Mouse (Mus musculus) hindbrain, embryonic 16.5 days (tissue): Measurements from ENCODE around the gene Klc4. TPM values are rescaled to one million over a fixed set of nuclear protein-coding genes. Genes with fewer than 3 reads are reported as not detected.

Experiments
- ATAC-seq: fragments of 200-750 bp; cut with Nextera tagmentation; 2 replicates; pipeline ENCODE4 v1.8.0; 2017; ENCODE audit warnings: moderate TSS enrichment, moderate library complexity
- H3K27ac ChIP-seq: fragments of 300-500 bp; sonication (generic); 2 replicates; pipeline ENCODE4 v1.5.1; 2014; ENCODE audit warnings: low read depth, mild to moderate bottlenecking, control low read depth, low read length, moderate library complexity
- H3K27me3 ChIP-seq: fragments of 300-500 bp; sonication (generic); replicated peaks from 2 replicates; pipeline ENCODE4 v1.6.1; 2014; ENCODE audit warnings: low read length; ENCODE audit not compliant: control insufficient read depth, insufficient read depth
- H3K36me3 ChIP-seq: fragments of 300-500 bp; sonication (generic); 2 replicates; pipeline ENCODE4 v1.6.1; 2014; ENCODE audit warnings: mild to moderate bottlenecking, low read length, moderate library complexity, mixed read lengths; ENCODE audit not compliant: control insufficient read depth, insufficient read depth
- H3K4me1 ChIP-seq: fragments of 300-500 bp; sonication (generic); 2 replicates; pipeline ENCODE4 v1.6.1; 2014; ENCODE audit warnings: low read depth, low read length; ENCODE audit not compliant: control insufficient read depth, insufficient read depth
- H3K4me2 ChIP-seq: fragments of 300-500 bp; sonication (generic); 2 replicates; pipeline ENCODE4 v1.6.1; 2014; ENCODE audit warnings: mild to moderate bottlenecking, low read length, control low read depth, moderate library complexity
- H3K4me3 ChIP-seq: fragments of 300-500 bp; sonication (generic); 2 replicates; pipeline ENCODE4 v1.5.1; 2014; ENCODE audit warnings: mild to moderate bottlenecking, low read length, control low read depth, moderate library complexity
- H3K9ac ChIP-seq: fragments of 300-500 bp; sonication (generic); 2 replicates; pipeline ENCODE4 v1.6.1; 2014; ENCODE audit warnings: low read depth, mild to moderate bottlenecking, control low read depth, low read length, moderate library complexity
- H3K9me3 ChIP-seq: fragments of 300-500 bp; sonication (generic); 2 replicates; pipeline ENCODE4 v1.6.1; 2014; ENCODE audit warnings: mild to moderate bottlenecking, low read length, moderate library complexity; ENCODE audit not compliant: control insufficient read depth
- WGBS: fragments of 180-500 bp; shearing (Covaris S2); extraction: QIAGEN DNeasy Blood & Tissue Kit; methylation state at CpG from one replicate; pipeline ENCODE4 v1.1.7; 2014; 5-methylcytosine and 5-hydroxymethylcytosine counted together
- polyA plus RNA-seq: library from polyadenylated mRNA; unstranded; fragments of >200 nt; fragmentation: Nextera tagmentation; extraction: Ambion mirVana; gene quantifications from 2 replicates; pipeline ENCODE4 v1.2.1, GENCODE M21; 2015

Klc4 gene
- polyA plus RNA-seq, 1 experiment from 2014 or later: 32.3 TPM

- WGBS: 97% methylated on average over 4 of the region's 4 CpGs
- H3K9me3 ChIP-seq: no peaks in the 10 kb centered on the region
- no peak overlapping the region for H3K9ac ChIP-seq
- no peak overlapping the region for H3K27ac ChIP-seq
- no peaks in the 10 kb centered on the region for H3K27me3 ChIP-seq
- no peak overlapping the region for H3K4me3 ChIP-seq
- ATAC-seq: no peak
- peaks cover 7% of the 10 kb centered on the region; the same call in 1 of the 2 replicates for H3K4me1 ChIP-seq
- no peaks in the 10 kb centered on the region for H3K36me3 ChIP-seq
- no peak overlapping the region for H3K4me2 ChIP-seq
These were observed 42.6 kb downstream of the Klc4 start for GRCm38 (mm10) chr17:46603229-46603628.

GRCm38 (mm10) chr17:46602212-46602611 is 43.6 kb downstream of the Klc4 start:
- no peaks in the 10 kb centered on the region for H3K9me3 ChIP-seq
- 0 out of 2 replicates have a peak, but pooled peaks cover 2% of the 10 kb centered on the region for H3K36me3 ChIP-seq
- no peaks in the 10 kb centered on the region for H3K27me3 ChIP-seq
- no peak overlapping the region for H3K4me2 ChIP-seq
- peaks cover 7% of the 10 kb centered on the region; the same call in 1 of the 2 replicates for H3K4me1 ChIP-seq
- H3K4me3 ChIP-seq: no peak overlapping the region
- no peak overlapping the region for H3K27ac ChIP-seq
- 81% methylated on average over 9 of the region's 9 CpGs for WGBS
- H3K9ac ChIP-seq: no peak overlapping the region
- no peak for ATAC-seq

DNA sequence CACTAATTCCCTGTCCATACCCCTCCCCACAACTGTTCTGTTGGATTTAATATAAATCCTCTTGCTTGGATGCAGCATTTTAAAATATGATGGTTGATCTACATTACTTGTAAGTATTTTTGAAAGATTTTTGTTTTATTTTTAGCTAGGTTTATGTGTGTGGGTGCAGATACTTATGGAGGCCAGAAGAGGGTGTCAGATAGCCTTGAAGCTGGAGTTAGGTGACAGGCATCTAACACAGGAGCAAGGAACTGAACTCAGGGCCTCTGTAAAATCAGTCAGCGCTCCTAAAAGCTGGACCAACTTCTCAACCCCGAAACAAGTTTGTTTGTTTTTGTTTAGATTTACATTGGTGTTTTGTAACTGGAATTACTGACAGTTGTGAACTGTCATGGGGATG is 45.3 kb downstream of the Klc4 start:
- H3K36me3 ChIP-seq: 0 out of 2 replicates have a peak, but pooled peaks cover 4% of the 10 kb centered on the region
- no peak overlapping the region for H3K27ac ChIP-seq
- 93% methylated on average over 2 of the region's 2 CpGs for WGBS
- H3K9me3 ChIP-seq: no peaks in the 10 kb centered on the region
- no peak overlapping the region for H3K4me2 ChIP-seq
- H3K4me3 ChIP-seq: no peak overlapping the region
- H3K27me3 ChIP-seq: no peaks in the 10 kb centered on the region
- peaks cover 7% of the 10 kb centered on the region; the same call in 1 of the 2 replicates for H3K4me1 ChIP-seq
- no peak overlapping the region for H3K9ac ChIP-seq
- ATAC-seq: no peak

DNA sequence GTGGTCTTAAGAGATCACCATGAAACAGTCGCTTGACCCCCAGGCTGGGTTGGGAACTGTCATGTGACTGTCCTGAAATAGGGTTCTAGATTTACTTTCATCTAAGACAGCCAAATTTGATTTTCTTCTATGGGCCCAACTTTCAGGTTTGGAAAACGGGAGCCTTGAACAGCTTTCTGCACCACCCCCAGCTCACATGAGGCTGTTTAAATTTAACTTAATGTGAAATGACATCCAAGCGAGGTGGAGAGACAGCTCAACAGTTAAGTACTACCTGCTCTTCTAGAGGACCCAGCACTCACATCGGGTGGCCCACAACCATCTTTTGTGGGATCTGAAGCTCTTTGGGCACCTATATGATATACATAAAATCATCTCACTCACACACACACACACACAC is 46.9 kb downstream of the Klc4 start:
- Histone ChIP-seq H3K27me3 (no peaks in the 10 kb centered on the region), H3K4me3 (no peak overlapping the region), H3K4me2 (no peak overlapping the region), H3K27ac (no peak overlapping the region), H3K4me1 (no peaks in the 10 kb centered on the region), H3K9ac (no peak overlapping the region), H3K9me3 (no peaks in the 10 kb centered on the region), H3K36me3 (0 out of 2 replicates have a peak, but pooled peaks cover 4% of the 10 kb centered on the region)
- 82% methylated on average over 4 of the region's 4 CpGs for WGBS
- no peak for ATAC-seq

DNA sequence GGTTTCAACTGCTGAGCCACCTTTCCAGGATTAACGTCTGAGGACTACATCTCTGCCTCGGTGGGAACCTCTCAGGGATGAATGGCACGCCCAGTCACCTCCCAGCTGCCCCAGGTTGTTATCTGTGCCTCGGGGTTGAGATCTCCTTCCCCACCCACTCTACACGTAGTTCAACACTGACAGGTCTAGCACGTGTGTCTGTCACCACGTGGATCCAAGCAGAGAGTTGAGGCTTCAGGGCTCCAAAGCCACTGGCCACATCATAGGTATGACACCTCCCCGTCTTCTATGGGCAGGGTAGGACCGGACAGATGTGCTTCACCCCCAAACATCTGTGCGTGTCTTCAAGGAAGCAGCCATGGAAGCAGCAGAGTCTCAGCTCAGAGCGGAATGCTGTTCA is 47.9 kb downstream of the Klc4 start:
- Histone ChIP-seq H3K27ac (no peak overlapping the region), H3K4me2 (no peak overlapping the region), H3K4me1 (peaks cover 3% of the 10 kb centered on the region), H3K27me3 (no peaks in the 10 kb centered on the region), H3K36me3 (0 out of 2 replicates have a peak, but pooled peaks cover 4% of the 10 kb centered on the region), H3K4me3 (no peak overlapping the region), H3K9ac (no peak overlapping the region), H3K9me3 (no peaks in the 10 kb centered on the region)
- no peak for ATAC-seq
- 95% methylated on average over 11 of the region's 11 CpGs for WGBS

DNA sequence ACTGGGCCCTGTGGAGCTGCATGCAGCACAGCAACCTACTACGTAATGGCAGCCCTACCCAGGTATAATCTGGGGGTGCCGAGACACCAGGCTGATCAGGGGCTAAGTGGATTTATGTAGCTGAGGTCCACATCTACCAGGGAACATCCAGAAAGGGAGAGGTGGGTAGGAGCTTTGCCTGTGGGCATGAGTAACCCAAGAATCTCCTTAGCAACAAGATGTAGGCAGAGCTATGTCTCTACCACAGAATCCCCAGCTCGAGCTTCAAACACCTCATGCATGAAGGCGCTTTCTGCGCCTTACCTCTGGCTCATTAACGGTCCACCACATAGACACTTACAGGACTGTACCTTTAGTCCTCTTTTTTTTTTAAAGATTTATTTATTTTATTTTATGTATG is 50.5 kb downstream of the Klc4 start:
- Histone ChIP-seq H3K36me3 (0 out of 2 replicates have a peak, but pooled peaks cover 4% of the 10 kb centered on the region), H3K9me3 (no peaks in the 10 kb centered on the region), H3K27me3 (no peaks in the 10 kb centered on the region), H3K4me1 (peaks cover 4% of the 10 kb centered on the region), H3K4me3 (no peak overlapping the region), H3K4me2 (no peak overlapping the region), H3K9ac (no peak overlapping the region), H3K27ac (no peak overlapping the region)
- WGBS: 78% methylated on average over 6 of the region's 6 CpGs
- no peak; the same call in 1 of the 2 replicates for ATAC-seq

GRCm38 (mm10) chr17:46594606-46595005 is 51.2 kb downstream of the Klc4 start:
- Histone ChIP-seq H3K36me3 (peaks cover 9% of the 10 kb centered on the region; the same call in 1 of the 2 replicates), H3K27ac (no peak overlapping the region)
- 49% methylated on average over 9 of the region's 9 CpGs for WGBS

GRCm38 (mm10) chr17:46593124-46593523 is 52.7 kb downstream of the Klc4 start:
- Histone ChIP-seq H3K4me2 (no peak overlapping the region), H3K27me3 (no peaks in the 10 kb centered on the region), H3K4me3 (no peak overlapping the region), H3K4me1 (peaks cover 4% of the 10 kb centered on the region), H3K9ac (no peak overlapping the region), H3K36me3 (peaks cover 13% of the 10 kb centered on the region; the same call in 1 of the 2 replicates), H3K9me3 (no peaks in the 10 kb centered on the region), H3K27ac (no peak overlapping the region)
- 79% methylated on average over 4 of the region's 4 CpGs for WGBS
- no peak for ATAC-seq

More at GRCm38 (mm10) chr17:46594606-46595005, 51.2 kb downstream of the Klc4 start:
- no peak for ATAC-seq
- Histone ChIP-seq H3K4me3 (no peak overlapping the region), H3K9me3 (no peaks in the 10 kb centered on the region), H3K4me1 (peaks cover 4% of the 10 kb centered on the region), H3K4me2 (no peak overlapping the region), H3K9ac (no peak overlapping the region), H3K27me3 (no peaks in the 10 kb centered on the region)

DNA sequence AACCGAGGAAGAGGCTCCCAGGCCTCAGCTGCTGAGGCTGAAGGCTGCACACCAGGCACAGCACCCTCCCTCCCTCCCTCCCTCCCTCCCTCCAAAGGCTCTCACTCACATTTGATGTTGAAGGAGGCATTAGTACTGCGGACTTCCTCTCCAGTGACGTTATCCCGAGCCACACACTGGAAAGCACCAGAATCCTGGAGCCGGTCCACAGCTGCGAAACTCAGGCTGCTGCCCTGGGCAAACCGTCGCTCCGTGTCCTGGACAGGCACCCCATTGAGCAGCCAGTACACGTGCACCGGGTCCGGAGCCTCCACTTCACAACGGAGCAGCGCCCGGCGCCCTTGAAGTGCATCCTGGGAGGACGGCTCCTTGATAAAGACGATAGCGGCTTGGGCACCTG is 54.4 kb downstream of the Klc4 start:
- no peak overlapping the region for H3K27ac ChIP-seq
- H3K36me3 ChIP-seq: peaks cover 14% of the 10 kb centered on the region
- 74% methylated on average over 19 of the region's 19 CpGs for WGBS
- H3K9ac ChIP-seq: no peak overlapping the region
- no peak overlapping the region for H3K4me2 ChIP-seq
- ATAC-seq: no peak
- no peaks in the 10 kb centered on the region for H3K27me3 ChIP-seq
- H3K4me3 ChIP-seq: no peak overlapping the region
- no peaks in the 10 kb centered on the region for H3K9me3 ChIP-seq
- peaks cover 4% of the 10 kb centered on the region for H3K4me1 ChIP-seq

GRCm38 (mm10) chr17:46590439-46590838 is 55.4 kb downstream of the Klc4 start:
- Histone ChIP-seq H3K27me3 (no peaks in the 10 kb centered on the region), H3K36me3 (peaks cover 18% of the 10 kb centered on the region), H3K4me2 (no peak overlapping the region), H3K4me3 (no peak overlapping the region), H3K4me1 (peaks cover 4% of the 10 kb centered on the region), H3K9ac (no peak overlapping the region), H3K27ac (no peak overlapping the region), H3K9me3 (no peaks in the 10 kb centered on the region)
- no peak for ATAC-seq
- WGBS: 92% methylated on average over 7 of the region's 7 CpGs
